Mouse (Mus musculus): ENCODE results near the gene Tnpo2. TPM values are rescaled to one million over a fixed set of nuclear protein-coding genes. Genes with fewer than 3 reads are reported as not detected.

The Tnpo2 gene
- polyA plus RNA-seq, 1 experiment from 2014 or later = 19.7 TPM

DNA sequence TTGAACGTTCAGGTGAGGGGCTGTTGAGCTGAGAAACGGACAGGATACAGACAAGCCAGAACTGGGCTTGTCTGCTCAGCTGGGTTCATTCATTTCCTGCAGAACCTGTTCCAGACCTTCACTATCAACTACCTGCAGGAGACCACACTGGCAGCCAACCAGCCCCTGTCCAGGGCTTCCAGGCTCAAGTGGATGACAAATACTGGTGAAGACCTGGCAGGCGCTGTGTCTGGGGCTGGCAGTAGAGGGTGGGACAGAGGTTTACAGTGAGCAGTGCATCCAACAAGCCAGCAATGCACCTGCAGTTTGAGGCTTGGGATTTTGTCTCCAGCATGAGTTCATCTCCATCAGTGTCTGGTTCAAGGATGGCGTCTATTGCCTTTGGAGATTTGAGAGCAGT lies 60.1 kb downstream of the Tnpo2 start:
- no peak for ATAC-seq (ENCODE audit: low FRiP score, low TSS enrichment)
- no peaks in the 10 kb centered on the region for H3K4me1 ChIP-seq (ENCODE audit: control insufficient read depth, insufficient read depth, low read length)
- 95% methylated on average over 4 of the region's 4 CpGs for WGBS
- H3K9ac ChIP-seq (ENCODE audit: low read depth, low read length) = no peak overlapping the region
- no peak overlapping the region for H3K4me2 ChIP-seq (replicated peaks; ENCODE audit: low read depth, low read length)
- H3K27ac ChIP-seq (ENCODE audit: low read depth, low read length) = no peak overlapping the region
- 0 out of 2 replicates have a peak, but pooled peaks cover 3% of the 10 kb centered on the region for H3K9me3 ChIP-seq (ENCODE audit: control insufficient read depth, low read length)
- no peaks in the 10 kb centered on the region for H3K27me3 ChIP-seq (ENCODE audit: control insufficient read depth, insufficient read depth, low read length)
- no peak overlapping the region for H3K4me3 ChIP-seq (ENCODE audit: low read length)
- peaks cover 40% of the 10 kb centered on the region; the same call in 1 of the 2 replicates for H3K36me3 ChIP-seq (ENCODE audit: control insufficient read depth, insufficient read depth, low read length)

DNA sequence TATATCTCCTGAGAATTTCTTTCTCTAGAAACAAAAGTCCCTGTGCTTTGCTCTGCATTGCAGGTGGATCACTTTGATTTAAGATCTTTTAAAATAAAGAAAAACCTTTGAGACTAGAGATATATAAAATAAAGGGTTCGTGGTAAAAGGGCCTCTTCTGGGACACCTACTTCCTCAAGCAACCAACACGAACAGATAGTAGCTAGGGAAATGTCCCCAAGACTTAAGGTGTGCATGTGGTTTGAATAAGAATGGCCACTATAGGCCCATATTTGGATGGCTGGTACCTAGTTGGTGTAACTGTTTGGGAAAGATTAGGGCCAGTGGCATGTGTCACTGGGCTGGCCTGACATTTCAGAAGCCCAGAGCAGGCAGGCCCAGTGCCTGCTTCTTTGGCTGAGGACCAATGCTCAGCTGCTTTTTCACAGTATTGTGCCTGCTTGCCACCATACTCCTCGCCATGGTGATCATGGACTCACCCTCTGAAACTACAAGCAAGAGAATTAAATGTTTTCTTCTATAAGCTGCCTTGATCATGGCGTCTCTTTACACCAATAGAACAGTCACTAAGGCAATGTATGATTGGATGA lies 63.5 kb downstream of the Tnpo2 start:
- ATAC-seq (ENCODE audit: low FRiP score, low TSS enrichment) = no peak
- H3K4me1 ChIP-seq (ENCODE audit: control insufficient read depth, insufficient read depth, low read length) = no peaks in the 10 kb centered on the region
- H3K9ac ChIP-seq (ENCODE audit: low read depth, low read length) = no peak overlapping the region
- no peak overlapping the region for H3K4me2 ChIP-seq (replicated peaks; ENCODE audit: low read depth, low read length)
- H3K4me3 ChIP-seq (ENCODE audit: low read length) = no peak overlapping the region
- H3K27me3 ChIP-seq (ENCODE audit: control insufficient read depth, insufficient read depth, low read length) = no peaks in the 10 kb centered on the region
- H3K9me3 ChIP-seq (ENCODE audit: control insufficient read depth, low read length) = 0 out of 2 replicates have a peak, but pooled peaks cover 3% of the 10 kb centered on the region
- peaks cover 24% of the 10 kb centered on the region; the same call in 1 of the 2 replicates for H3K36me3 ChIP-seq (ENCODE audit: control insufficient read depth, insufficient read depth, low read length)
- no peak overlapping the region for H3K27ac ChIP-seq (ENCODE audit: low read depth, low read length)
- WGBS = 88% methylated on average over 4 of the region's 4 CpGs

Small RNAs within 50 kb of the gene (microRNA-seq; reads per million reads assigned to microRNA genes)
- 0.84 reads per million for gene Mir7070

Other genes with a start within 250 kb of the Tnpo2 start
- gene Nfix, start 236.6 kb upstream of the Tnpo2 start, polyA plus RNA-seq (2014; fragmentation: Nextera tagmentation; extraction: Ambion mirVana) = 9.4 and 10.9 TPM in 2 replicates
- 5.9 and 6.0 TPM in 2 replicates for gene Dand5, start 214.1 kb upstream of the Tnpo2 start, polyA plus RNA-seq (2014; fragmentation: Nextera tagmentation; extraction: Ambion mirVana)
- 49.2 and 54.2 TPM in 2 replicates for gene Gadd45gip1, start 205.4 kb upstream of the Tnpo2 start, polyA plus RNA-seq (2014; fragmentation: Nextera tagmentation; extraction: Ambion mirVana)
- gene Rad23a, start 196.2 kb upstream of the Tnpo2 start, polyA plus RNA-seq (2014; fragmentation: Nextera tagmentation; extraction: Ambion mirVana) = 124 and 125 TPM in 2 replicates
- gene Calr, start 190.0 kb upstream of the Tnpo2 start, polyA plus RNA-seq (2014; fragmentation: Nextera tagmentation; extraction: Ambion mirVana) = 758 and 944 TPM in 2 replicates
- 90.4 and 105 TPM in 2 replicates for gene Farsa, start 179.9 kb upstream of the Tnpo2 start, polyA plus RNA-seq (2014; fragmentation: Nextera tagmentation; extraction: Ambion mirVana)
- gene Syce2, start 164.8 kb upstream of the Tnpo2 start, polyA plus RNA-seq (2014; fragmentation: Nextera tagmentation; extraction: Ambion mirVana) = 73.0 and 98.4 TPM in 2 replicates
- 28.6 and 43.3 TPM in 2 replicates for gene Gcdh, start 143.0 kb upstream of the Tnpo2 start, polyA plus RNA-seq (2014; fragmentation: Nextera tagmentation; extraction: Ambion mirVana)
- 1.2 and 1.7 TPM in 2 replicates for gene Klf1, start 135.0 kb upstream of the Tnpo2 start, polyA plus RNA-seq (2014; fragmentation: Nextera tagmentation; extraction: Ambion mirVana)
- 10.8 and 12.1 TPM in 2 replicates for gene Dnase2a, start 128.4 kb upstream of the Tnpo2 start, polyA plus RNA-seq (2014; fragmentation: Nextera tagmentation; extraction: Ambion mirVana)
- 0.21 and 0.35 TPM in 2 replicates for gene Mast1, start 99.6 kb upstream of the Tnpo2 start, polyA plus RNA-seq (2014; fragmentation: Nextera tagmentation; extraction: Ambion mirVana)
- gene Rtbdn, start 89.9 kb upstream of the Tnpo2 start, polyA plus RNA-seq (2014; fragmentation: Nextera tagmentation; extraction: Ambion mirVana) = 0.16 TPM in 1 of 2 replicates, not detected in the other
- gene Gm49661, start 67.5 kb upstream of the Tnpo2 start, polyA plus RNA-seq (2014; fragmentation: Nextera tagmentation; extraction: Ambion mirVana) = not detected in 2 replicates
- 965 and 1,048 TPM in 2 replicates for gene Prdx2, start 67.3 kb upstream of the Tnpo2 start, polyA plus RNA-seq (2014; fragmentation: Nextera tagmentation; extraction: Ambion mirVana)
- gene Rnaseh2a, start 67.1 kb upstream of the Tnpo2 start, polyA plus RNA-seq (2014; fragmentation: Nextera tagmentation; extraction: Ambion mirVana) = 143 and 154 TPM in 2 replicates
- gene Junb, start 58.2 kb upstream of the Tnpo2 start, polyA plus RNA-seq (2014; fragmentation: Nextera tagmentation; extraction: Ambion mirVana) = 7.3 and 10.0 TPM in 2 replicates
- gene Hook2, start 46.3 kb upstream of the Tnpo2 start, polyA plus RNA-seq (2014; fragmentation: Nextera tagmentation; extraction: Ambion mirVana) = 14.6 and 18.7 TPM in 2 replicates
- not detected in 2 replicates for gene Best2, start 22.4 kb upstream of the Tnpo2 start, polyA plus RNA-seq (2014; fragmentation: Nextera tagmentation; extraction: Ambion mirVana)
- gene Asna1, start 11.6 kb upstream of the Tnpo2 start, polyA plus RNA-seq (2014; fragmentation: Nextera tagmentation; extraction: Ambion mirVana) = 109 and 180 TPM in 2 replicates
- 163 and 211 TPM in 2 replicates for gene Trir, start 10.1 kb upstream of the Tnpo2 start, polyA plus RNA-seq (2014; fragmentation: Nextera tagmentation; extraction: Ambion mirVana)
- 24.4 and 29.6 TPM in 2 replicates for gene Fbxw9, start 23.1 kb downstream of the Tnpo2 start, polyA plus RNA-seq (2014; fragmentation: Nextera tagmentation; extraction: Ambion mirVana)
- gene Gm5741, start 31.1 kb downstream of the Tnpo2 start, polyA plus RNA-seq (2014; fragmentation: Nextera tagmentation; extraction: Ambion mirVana) = 1.1 TPM in 1 of 2 replicates, not detected in the other
- 74.4 and 85.8 TPM in 2 replicates for gene Dhps, start 34.8 kb downstream of the Tnpo2 start, polyA plus RNA-seq (2014; fragmentation: Nextera tagmentation; extraction: Ambion mirVana)
- 161 and 174 TPM in 2 replicates for gene Wdr83os, start 43.8 kb downstream of the Tnpo2 start, polyA plus RNA-seq (2014; fragmentation: Nextera tagmentation; extraction: Ambion mirVana)
- 43.4 and 44.9 TPM in 2 replicates for gene Wdr83, start 44.4 kb downstream of the Tnpo2 start, polyA plus RNA-seq (2014; fragmentation: Nextera tagmentation; extraction: Ambion mirVana)
- gene Man2b1, start 46.4 kb downstream of the Tnpo2 start, polyA plus RNA-seq (2014; fragmentation: Nextera tagmentation; extraction: Ambion mirVana) = 23.3 and 33.9 TPM in 2 replicates
- 1.3 and 1.6 TPM in 2 replicates for gene Zfp791, start 86.2 kb downstream of the Tnpo2 start, polyA plus RNA-seq (2014; fragmentation: Nextera tagmentation; extraction: Ambion mirVana)
- gene Cks1brt, start 115.0 kb downstream of the Tnpo2 start, polyA plus RNA-seq (2014; fragmentation: Nextera tagmentation; extraction: Ambion mirVana) = not detected in 2 replicates
- not detected in 2 replicates for gene Olfr371, start 189.1 kb downstream of the Tnpo2 start, polyA plus RNA-seq (2014; fragmentation: Nextera tagmentation; extraction: Ambion mirVana)

Measured in kidney, embryonic 14.5 days (tissue).